Mouse (Mus musculus): ENCODE results near the gene Lcn11.

Gene Lcn11

GRCm38 (mm10) chr2:25824751-25825150 is 47.9 kb downstream of the Lcn11 start:
- DNase-seq (ENCODE audit: low read depth in 2 of 2, low spot score in 2 of 2): no peak

- DNase-seq (ENCODE audit: low read depth in 2 of 2, low spot score in 2 of 2): peak; percentile 42 to 51
Measured at GRCm38 (mm10) chr2:25828344-25828947, 51.6 kb downstream of the Lcn11 start.

Measured in CD8-positive naive resting alpha-beta T cell, adult 2 months (primary cell).